Comparison of ENCODE assay signal across 24 mouse cellular contexts in the genomic region with DNA sequence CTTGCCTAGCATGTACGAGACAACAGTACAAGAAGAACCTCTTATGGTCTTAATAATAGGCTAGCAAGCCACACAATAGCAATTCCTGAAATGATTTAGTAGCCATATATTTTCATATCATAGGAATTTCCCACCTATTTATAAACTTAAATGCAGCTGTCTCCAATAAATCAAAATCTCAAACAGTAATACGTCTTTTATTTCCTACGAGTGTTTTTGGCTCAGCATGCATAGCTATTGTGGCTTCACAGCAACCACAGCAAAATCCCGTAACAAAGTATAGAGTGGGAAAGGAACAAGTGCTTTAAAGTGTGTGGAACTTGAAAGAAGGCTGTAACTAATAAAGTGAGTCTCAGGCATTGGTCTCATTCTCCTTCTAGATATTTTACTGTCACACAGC. TPM values are rescaled to one million over a fixed set of nuclear protein-coding genes. Genes with fewer than 3 reads are reported as not detected.
A peak's percentile ranks its signal among the peaks of the same experiment; 100 is the strongest.
DNase-seq lines count a peak whose midpoint lies in the region; ATAC-seq and TF ChIP-seq lines count a peak whose summit lies in the region.
"Had no signal": no experiment of that assay in that cellular context is flagged by ENCODE, and none has a peak within 500 bp of the region (broad histone marks: within the 10 kb centered on the region; RNA-seq: fewer than 3 reads in every experiment).

No protein-coding gene starts in this region.

- no peaks in the 10 kb centered on the region for H3K9me3 ChIP-seq in embryonic facial prominence, embryonic 14.5 days (ENCODE audit: control insufficient read depth, low read length)
- no peaks in the 10 kb centered on the region for H3K9me3 ChIP-seq in embryonic facial prominence, embryonic 10.5 days
- H3K9me3 ChIP-seq in intestine, embryonic 14.5 days (ENCODE audit: control insufficient read depth, low read length) = no peaks in the 10 kb centered on the region
- H3K9me3 ChIP-seq in intestine, embryonic 15.5 days = no peaks in the 10 kb centered on the region
- H3K9me3 ChIP-seq: embryonic facial prominence, embryonic 12.5 days; embryonic facial prominence, embryonic 15.5 days; forebrain, embryonic 10.5 days; forebrain, embryonic 12.5 days had no signal

- no peaks in the 10 kb centered on the region for H3K27me3 ChIP-seq in embryonic facial prominence, embryonic 14.5 days (replicated peaks; ENCODE audit: control insufficient read depth, insufficient read depth, low read length)
- H3K27me3 ChIP-seq in embryonic facial prominence, embryonic 10.5 days (replicated peaks; ENCODE audit: low read depth, poor library complexity, severe bottlenecking) = no peaks in the 10 kb centered on the region
- no peaks in the 10 kb centered on the region for H3K27me3 ChIP-seq in intestine, embryonic 14.5 days (replicated peaks; ENCODE audit: control insufficient read depth, insufficient read depth, low read length)
- no peaks in the 10 kb centered on the region for H3K27me3 ChIP-seq in intestine, embryonic 15.5 days (replicated peaks)
- no peaks in the 10 kb centered on the region for H3K27me3 ChIP-seq in C2C12 (ENCODE audit: control insufficient read depth, insufficient read depth, insufficient read length)
- H3K27me3 ChIP-seq: embryonic facial prominence, embryonic 12.5 days; embryonic facial prominence, embryonic 15.5 days; forebrain, embryonic 12.5 days had no signal

- TF ChIP-seq CTCF in C2C12 (IDR thresholded peaks at IDR 0.05; ENCODE audit: control insufficient read depth, insufficient read depth, insufficient read length) = no peak

- H3K4me3 ChIP-seq in embryonic facial prominence, embryonic 14.5 days (ENCODE audit: low read depth, low read length) = no peak overlapping the region
- H3K4me3 ChIP-seq in embryonic facial prominence, embryonic 10.5 days = no peak overlapping the region
- no peak overlapping the region for H3K4me3 ChIP-seq in intestine, embryonic 14.5 days (ENCODE audit: low read depth, low read length)
- no peak overlapping the region for H3K4me3 ChIP-seq in intestine, embryonic 15.5 days (replicated peaks)
- H3K4me3 ChIP-seq in C2C12 (ENCODE audit: insufficient read depth, poor library complexity, severe bottlenecking) = no peak overlapping the region
- H3K4me3 ChIP-seq: embryonic facial prominence, embryonic 12.5 days; embryonic facial prominence, embryonic 15.5 days; erythroblast, embryonic 14.5 days; forebrain, embryonic 10.5 days; forebrain, embryonic 12.5 days had no signal

- H3ac ChIP-seq in C2C12 (ENCODE audit: control insufficient read depth, insufficient read length, low read depth) = no peak overlapping the region

- intact Hi-C loops in gastrocnemius, postnatal 14 days (cut with DNase I; ENCODE audit: low total_unique reads) = no loop called here

- H3K4me1 ChIP-seq in embryonic facial prominence, embryonic 14.5 days (ENCODE audit: control insufficient read depth, insufficient read depth, low read length) = no peaks in the 10 kb centered on the region
- no peaks in the 10 kb centered on the region; the same call in 1 of the 2 replicates for H3K4me1 ChIP-seq in embryonic facial prominence, embryonic 10.5 days
- H3K4me1 ChIP-seq in intestine, embryonic 14.5 days (replicated peaks; ENCODE audit: control insufficient read depth, insufficient read depth, low read length) = no peaks in the 10 kb centered on the region
- H3K4me1 ChIP-seq in intestine, embryonic 15.5 days (replicated peaks) = no peaks in the 10 kb centered on the region
- H3K4me1 ChIP-seq: embryonic facial prominence, embryonic 12.5 days; forebrain, embryonic 10.5 days; forebrain, embryonic 12.5 days had no signal

- H3K4me2 ChIP-seq in embryonic facial prominence, embryonic 14.5 days (ENCODE audit: low read depth, low read length) = no peak overlapping the region
- no peak overlapping the region for H3K4me2 ChIP-seq in intestine, embryonic 14.5 days (ENCODE audit: low read length)
- H3K4me2 ChIP-seq in intestine, embryonic 15.5 days (replicated peaks) = no peak overlapping the region
- H3K4me2 ChIP-seq: embryonic facial prominence, embryonic 12.5 days; embryonic facial prominence, embryonic 15.5 days; forebrain, embryonic 12.5 days had no signal

- H3K9ac ChIP-seq in embryonic facial prominence, embryonic 14.5 days (ENCODE audit: low read depth, low read length) = no peak overlapping the region
- no peak overlapping the region for H3K9ac ChIP-seq in intestine, embryonic 14.5 days (ENCODE audit: low read length)
- no peak overlapping the region for H3K9ac ChIP-seq in intestine, embryonic 15.5 days
- H3K9ac ChIP-seq: embryonic facial prominence, embryonic 12.5 days; embryonic facial prominence, embryonic 15.5 days; forebrain, embryonic 12.5 days had no signal

- no peak overlapping the region for H3K27ac ChIP-seq in embryonic facial prominence, embryonic 14.5 days (replicated peaks; ENCODE audit: low read depth, low read length)
- no peak overlapping the region for H3K27ac ChIP-seq in embryonic facial prominence, embryonic 10.5 days (replicated peaks)
- no peak overlapping the region for H3K27ac ChIP-seq in intestine, embryonic 14.5 days (ENCODE audit: low read depth)
- H3K27ac ChIP-seq in intestine, embryonic 15.5 days = no peak overlapping the region
- H3K27ac ChIP-seq: embryonic facial prominence, embryonic 12.5 days; embryonic facial prominence, embryonic 15.5 days; forebrain, embryonic 10.5 days; forebrain, embryonic 12.5 days had no signal

- no peaks in the 10 kb centered on the region for H3K79me2 ChIP-seq in C2C12 (ENCODE audit: control insufficient read depth, insufficient read depth)

- peak; percentile 19 for DNase-seq in embryonic facial prominence, embryonic 14.5 days (ENCODE audit: low spot score)
- no peak for DNase-seq in embryonic facial prominence, embryonic 10.5 days (ENCODE audit: low spot score)
- peak; percentile 13 for DNase-seq in intestine, embryonic 14.5 days (ENCODE audit: low spot score)
- DNase-seq in gastrocnemius, postnatal 14 days = no peak
- DNase-seq: adrenal gland, adult 2 months; adrenal gland, postnatal 10 days; adrenal gland, postnatal 25 days; B cell, adult 2 months; cerebellum, adult 11 months; cerebellum, adult 18-20 months; cerebellum, adult 8-10 months; cerebellum, adult 9-11 months; cerebellum, postnatal 14 days; cerebellum, postnatal 36 days; embryo, embryonic 11 days had no signal

- WGBS in embryonic facial prominence, embryonic 14.5 days = 65% methylated on average over 4 of the region's 4 CpGs
- 96% methylated on average over 4 of the region's 4 CpGs for WGBS in embryonic facial prominence, embryonic 10.5 days
- 81% methylated on average over 4 of the region's 4 CpGs for WGBS in intestine, embryonic 14.5 days
- 81% methylated on average over 4 of the region's 4 CpGs for WGBS in intestine, embryonic 15.5 days

- ATAC-seq in embryonic facial prominence, embryonic 14.5 days (ENCODE audit: low read depth) = no peak
- ATAC-seq in intestine, embryonic 14.5 days (replicated peaks; ENCODE audit: low FRiP score, low TSS enrichment, low read depth) = no peak
- ATAC-seq in intestine, embryonic 15.5 days = no peak
- ATAC-seq: forebrain, embryonic 14.5 days; forebrain, embryonic 16.5 days had no signal

- no peaks in the 10 kb centered on the region for H3K79me3 ChIP-seq in C2C12 (ENCODE audit: low read depth)

- peaks cover 31% of the 10 kb centered on the region for H3K36me3 ChIP-seq in embryonic facial prominence, embryonic 14.5 days (ENCODE audit: control insufficient read depth, insufficient read depth, low read length)
- H3K36me3 ChIP-seq in embryonic facial prominence, embryonic 10.5 days (replicated peaks) = peaks cover 44% of the 10 kb centered on the region
- H3K36me3 ChIP-seq in intestine, embryonic 14.5 days (ENCODE audit: control insufficient read depth, insufficient read depth, low read length) = peaks cover 28% of the 10 kb centered on the region
- H3K36me3 ChIP-seq in intestine, embryonic 15.5 days = no peaks in the 10 kb centered on the region
- H3K36me3 ChIP-seq in C2C12 (ENCODE audit: control insufficient read depth, insufficient read depth) = no peaks in the 10 kb centered on the region

TF ChIP-seq in C2C12, 6 proteins besides CTCF, POLR2A, EP300 and RAD21:
- TF ChIP-seq MAX (IDR thresholded peaks at IDR 0.05) (no peak), MYOG (IDR thresholded peaks at IDR 0.05; ENCODE audit: control insufficient read depth, extremely low read depth, insufficient read length) (no peak), FOSL1 (IDR thresholded peaks at IDR 0.05; ENCODE audit: insufficient read depth, low read length, poor library complexity, severe bottlenecking) (no peak), MYOD1 (IDR thresholded peaks at IDR 0.05; ENCODE audit: control insufficient read depth, insufficient read length, low read depth) (peak; percentile 68), USF1 (IDR thresholded peaks at IDR 0.05; ENCODE audit: low read depth) (no peak), CEBPB (IDR thresholded peaks at IDR 0.05; ENCODE audit: low read depth) (no peak)
TF ChIP-seq in C2C12: peak in this region for 1.

RNA-seq across cellular contexts. Expression of a gene that starts 24.2 kb away (rescaled TPM):
- polyA plus RNA-seq in embryonic facial prominence, embryonic 14.5 days (2014; fragmentation: Nextera tagmentation; extraction: Ambion mirVana) = 7.8 and 10.5 TPM in 2 replicates
- 5.7 TPM in 2 replicates for polyA plus RNA-seq in embryonic facial prominence, embryonic 10.5 days (2016; fragmentation: Nextera tagmentation; extraction: Ambion mirVana)
- 6.6 and 8.1 TPM in 2 replicates for polyA plus RNA-seq in intestine, embryonic 14.5 days (2014; fragmentation: Nextera tagmentation; extraction: Ambion mirVana)
- 6.0 and 8.3 TPM in 2 replicates for polyA plus RNA-seq in intestine, embryonic 15.5 days (2015; fragmentation: Nextera tagmentation; extraction: Ambion mirVana)
- 0.75 TPM for polyA plus RNA-seq in C2C12 (2012; fragmentation: generic; extraction: Trizol)
- total RNA-seq in gastrocnemius, postnatal 14 days (2021) = 1 to 10 TPM; 4.6 to 9.1 TPM
- polyA plus RNA-seq: erythroblast, embryonic 14.5 days had no signal

RNA-seq across cellular contexts. Expression of a gene that starts 32.1 kb away (rescaled TPM):
- polyA plus RNA-seq in embryonic facial prominence, embryonic 14.5 days (2014; fragmentation: Nextera tagmentation; extraction: Ambion mirVana) = 1.9 and 2.6 TPM in 2 replicates
- 2.3 and 2.5 TPM in 2 replicates for polyA plus RNA-seq in embryonic facial prominence, embryonic 10.5 days (2016; fragmentation: Nextera tagmentation; extraction: Ambion mirVana)
- polyA plus RNA-seq in intestine, embryonic 14.5 days (2014; fragmentation: Nextera tagmentation; extraction: Ambion mirVana) = 1.9 and 2.0 TPM in 2 replicates
- polyA plus RNA-seq in intestine, embryonic 15.5 days (2015; fragmentation: Nextera tagmentation; extraction: Ambion mirVana) = 7.0 and 11.8 TPM in 2 replicates
- polyA plus RNA-seq in C2C12 (2012; fragmentation: generic; extraction: Trizol) = 0.21 TPM
- under 1 TPM; 0.14 to 0.29 TPM for total RNA-seq in gastrocnemius, postnatal 14 days (2021)

Comparison
In these comparisons a context has a peak if more than half of its experiments do, and no peak if none do; other contexts are left out.
1. DNase-seq: peak in embryonic facial prominence, embryonic 14.5 days (single experiment) and intestine, embryonic 14.5 days (single experiment); none in embryonic facial prominence, embryonic 10.5 days (single experiment) and gastrocnemius, postnatal 14 days (single experiment).